Mouse (Mus musculus): ENCODE results near the gene Vdr.
A peak's percentile ranks its signal among the peaks of the same experiment; 100 is the strongest.

The Vdr gene

DNA sequence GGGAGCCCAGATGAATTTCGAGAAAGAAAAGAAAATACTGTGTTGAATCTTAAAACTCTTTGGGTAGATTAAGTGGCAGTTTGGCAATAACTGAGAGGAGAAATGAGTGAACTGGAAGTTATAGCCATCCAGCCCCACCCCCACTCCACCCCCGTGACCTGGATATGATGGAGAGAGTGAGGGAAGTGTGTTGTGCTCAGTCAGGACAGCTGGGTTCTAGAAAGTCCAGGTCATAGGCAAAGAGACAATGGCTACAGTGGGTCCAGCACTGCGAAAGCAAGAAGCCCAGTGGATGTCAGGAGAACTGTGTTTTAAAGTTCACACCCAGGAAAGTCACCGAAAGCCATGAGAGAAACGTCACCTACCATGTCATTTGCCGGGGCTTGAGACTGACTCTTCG, 8.8 kb upstream of the Vdr start:
- DNase-seq = no peak

GRCm38 (mm10) chr15:97917994-97918393, 7.6 kb upstream of the Vdr start:
- no peak for DNase-seq

DNA sequence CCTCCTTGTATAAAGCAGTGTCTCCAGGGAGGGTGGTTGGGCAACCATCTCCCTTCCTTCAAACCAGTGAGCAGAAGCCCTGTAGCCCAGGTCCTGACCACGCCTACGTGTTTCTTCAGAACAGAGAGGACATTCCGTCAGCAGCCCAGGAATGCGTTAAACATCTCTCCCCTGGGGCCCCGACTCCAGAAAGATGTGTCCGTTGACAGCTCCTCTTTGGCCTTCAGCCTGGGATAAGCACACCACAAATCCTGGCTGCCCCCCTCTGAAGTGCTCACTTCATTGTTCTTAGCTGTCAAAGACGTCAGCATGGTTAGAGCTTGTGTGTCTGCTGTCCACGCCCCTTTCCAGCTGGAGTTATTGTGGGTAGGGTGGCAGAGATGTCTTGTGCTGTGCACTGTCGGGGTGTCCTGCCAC, 3.9 kb upstream of the Vdr start:
- peak; percentile 57 to 71 for DNase-seq

- peak; percentile 72 to 77 for DNase-seq
These were observed 2.4 kb downstream of the Vdr start for GRCm38 (mm10) chr15:97907801-97908751.

DNA sequence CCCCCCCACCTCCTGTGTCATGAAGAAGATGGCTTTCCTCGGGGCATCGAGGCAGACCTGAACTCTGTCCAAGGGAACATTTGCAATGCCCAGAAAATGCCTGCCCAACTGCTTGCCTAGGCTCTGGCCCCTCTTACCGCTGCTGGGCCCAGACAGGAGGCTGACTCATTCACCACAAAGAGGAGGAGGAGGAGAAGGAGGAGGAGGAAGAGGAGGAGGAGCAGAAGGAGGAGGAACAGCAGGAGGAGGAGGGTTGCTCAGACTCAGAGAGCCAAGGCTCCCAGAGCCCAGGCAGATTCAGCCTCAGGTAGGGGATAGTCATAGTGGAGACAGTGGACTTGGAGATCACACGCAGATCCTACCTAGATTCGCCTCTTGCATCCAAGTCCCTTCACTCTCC, 3.2 kb downstream of the Vdr start:
- DNase-seq = peak; percentile 68 to 69

GRCm38 (mm10) chr15:97905281-97905680, 5.1 kb downstream of the Vdr start:
- DNase-seq = peak; percentile 75 to 78

GRCm38 (mm10) chr15:97904339-97904991, 6.0 kb downstream of the Vdr start:
- DNase-seq = peak in 1 of 2 experiments; percentile 65

DNA sequence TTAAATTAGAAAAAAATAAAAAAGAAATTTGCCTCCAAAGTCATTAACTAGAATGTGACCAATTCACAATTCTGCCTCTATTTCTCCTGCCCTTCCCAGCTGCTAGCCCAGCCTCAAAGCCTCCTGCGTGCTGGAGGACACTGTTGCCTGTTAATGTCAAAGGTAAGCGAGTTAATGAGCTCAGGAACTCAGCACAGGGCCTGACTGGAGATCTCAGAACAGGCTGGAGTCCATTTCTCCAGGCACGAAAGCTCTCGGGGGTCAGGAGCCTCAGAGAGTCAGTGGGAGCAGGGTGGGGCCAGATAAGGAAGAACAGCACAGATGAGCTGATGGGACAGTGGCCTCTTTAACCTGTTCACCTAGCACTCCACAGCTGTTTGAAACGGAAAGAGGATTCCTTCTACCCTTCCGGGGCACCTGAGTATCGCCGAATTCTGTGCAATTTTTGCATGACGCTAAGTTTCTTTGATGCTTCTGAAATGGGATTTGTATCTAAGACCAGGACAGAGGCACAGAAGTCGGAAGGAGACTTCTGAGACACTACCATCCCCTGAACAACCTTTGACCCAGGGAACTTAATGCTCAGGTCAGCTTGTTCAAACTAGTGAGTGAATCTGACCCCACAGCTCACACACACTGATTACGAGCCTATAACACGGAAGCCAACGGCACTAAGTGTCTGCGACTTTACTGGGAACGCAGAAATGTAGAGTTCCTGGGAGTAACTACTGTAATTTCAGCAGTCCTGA, 7.0 kb downstream of the Vdr start:
- no peak for DNase-seq

DNA sequence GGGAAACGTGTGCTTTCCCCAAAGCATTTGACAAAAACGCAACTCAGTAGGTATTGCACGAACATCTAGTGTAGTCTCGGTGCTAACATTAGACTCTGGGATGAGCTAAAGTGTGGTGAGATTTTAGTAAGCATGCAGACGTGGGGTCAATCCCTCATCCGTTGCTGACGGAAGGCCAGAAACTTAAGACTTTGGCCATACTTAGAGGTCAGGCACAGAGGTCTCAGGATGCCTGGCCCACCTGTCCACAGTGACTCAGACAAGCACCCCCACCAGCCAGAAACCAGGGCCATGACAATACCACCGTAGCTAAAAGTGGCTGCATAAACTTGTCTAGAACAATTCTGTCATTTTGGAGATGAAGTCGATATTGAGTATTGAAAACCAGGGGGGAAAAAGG, 9.4 kb downstream of the Vdr start:
- DNase-seq = no peak

DNA sequence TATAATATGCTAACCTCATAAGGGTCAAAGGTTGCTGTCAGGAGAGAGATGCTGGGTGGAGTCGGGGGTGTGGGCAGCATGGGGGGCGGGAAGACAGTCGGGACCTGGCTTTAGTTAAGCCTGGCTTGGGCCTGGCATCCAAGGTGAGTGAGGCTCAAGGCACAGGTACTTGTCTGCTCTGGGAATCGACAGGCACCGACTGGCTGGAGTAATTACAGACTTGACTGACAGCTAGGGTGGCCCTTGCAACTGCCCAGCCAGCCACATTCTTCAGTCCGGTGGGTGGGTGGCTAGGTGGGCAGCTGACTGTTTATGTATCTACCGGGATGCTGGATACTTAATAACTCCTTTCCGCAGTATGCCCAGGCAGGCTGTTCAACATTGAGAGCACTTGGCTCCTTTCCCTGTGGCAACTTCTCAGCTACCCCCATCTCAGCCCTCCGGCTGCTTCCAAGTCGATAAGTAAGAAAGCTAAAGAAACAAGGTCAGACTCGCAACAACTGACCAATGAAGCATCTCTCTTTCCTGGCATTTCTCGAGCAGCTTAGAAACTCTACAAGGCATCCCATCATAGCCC, 10.0 kb downstream of the Vdr start:
- DNase-seq = peak; percentile 71 to 75

GRCm38 (mm10) chr15:97899714-97900113, 10.7 kb downstream of the Vdr start:
- peak; percentile 90 to 92 for DNase-seq

GRCm38 (mm10) chr15:97898791-97899190, 11.6 kb downstream of the Vdr start:
- DNase-seq = no peak

DNA sequence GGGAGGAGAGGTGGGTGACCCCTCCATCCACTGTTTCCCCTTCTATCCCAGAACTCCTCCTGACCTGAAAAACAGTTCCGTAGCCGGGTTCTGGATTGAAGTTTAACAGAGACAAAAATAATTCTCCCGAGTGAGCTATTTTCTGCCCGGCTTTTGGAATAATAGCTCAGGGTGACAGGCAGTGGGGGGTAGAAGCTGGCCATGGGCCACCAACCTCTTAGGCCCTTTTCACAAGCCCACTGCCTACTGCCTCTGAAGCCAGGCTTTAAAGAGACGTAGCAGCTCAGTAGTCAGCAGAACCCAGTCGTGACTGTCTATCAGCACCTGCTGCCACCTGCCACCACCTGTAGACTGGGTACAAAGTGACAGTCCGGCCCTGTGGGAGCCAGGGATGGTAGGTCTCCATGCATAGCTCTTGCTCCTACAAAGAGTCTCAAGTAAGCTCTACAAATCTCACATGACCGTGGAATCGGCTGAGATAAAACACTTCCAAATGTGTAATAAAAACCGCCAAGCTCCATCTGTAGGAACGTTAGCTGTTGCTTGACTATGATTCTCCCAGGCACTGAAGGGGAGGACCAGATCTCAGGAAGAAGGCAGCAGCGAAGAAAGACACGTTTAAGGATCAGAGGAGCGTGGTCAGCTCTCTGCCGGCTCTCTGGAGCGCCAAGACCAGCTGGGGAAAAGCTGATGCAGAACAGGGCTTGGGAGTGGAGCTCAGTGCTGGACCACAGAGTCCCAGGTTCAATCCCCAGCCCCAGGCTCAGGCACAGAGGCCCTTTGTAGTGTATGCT, 13.4 kb downstream of the Vdr start:
- DNase-seq = peak; percentile 89 to 91

- no peak for DNase-seq
These were observed 14.1 kb downstream of the Vdr start for GRCm38 (mm10) chr15:97896347-97896746.

DNA sequence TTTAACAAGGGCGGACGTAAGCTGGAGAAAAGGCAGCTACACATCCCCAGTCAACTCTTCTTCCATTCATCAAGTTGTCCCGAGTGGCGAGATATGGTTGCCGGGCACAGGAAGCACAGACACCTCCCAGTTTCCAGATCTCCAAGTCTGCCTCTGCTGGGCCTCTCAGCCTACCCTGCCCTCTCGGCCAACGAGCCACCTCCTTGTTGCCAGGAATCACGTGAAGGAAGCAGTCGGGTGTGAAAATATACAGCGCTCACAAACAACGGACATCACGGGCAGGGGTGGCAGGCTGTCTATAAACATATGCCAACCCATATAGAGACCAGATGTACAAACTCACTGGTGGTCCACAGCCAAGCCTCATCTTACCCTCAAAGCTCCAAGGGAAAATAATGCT, 14.6 kb downstream of the Vdr start:
- DNase-seq = peak; percentile 71 to 75

DNA sequence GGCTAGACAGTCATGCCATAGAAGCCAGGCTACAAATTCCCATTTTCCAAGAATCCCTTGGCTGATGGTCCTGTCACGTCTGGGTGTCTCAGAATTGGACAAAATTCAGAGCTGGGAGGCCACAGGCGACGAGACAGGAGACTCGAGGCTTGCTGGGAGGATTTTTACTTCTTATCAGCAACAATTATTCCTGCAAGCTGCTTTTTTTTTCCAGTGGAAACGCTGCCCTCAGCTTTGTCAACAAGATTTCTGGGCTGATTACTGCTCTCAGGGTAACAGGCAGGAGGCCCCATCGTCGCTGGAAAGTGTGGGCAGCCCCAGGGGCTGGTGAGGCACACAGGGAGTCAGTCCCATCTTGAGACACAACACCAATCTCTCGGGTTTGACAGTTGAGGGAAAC, 17.9 kb downstream of the Vdr start:
- no peak for DNase-seq

- no peak for DNase-seq
These were observed 20.0 kb downstream of the Vdr start for GRCm38 (mm10) chr15:97890450-97890849.

- peak; percentile 64 to 66 for DNase-seq
These were observed 20.4 kb downstream of the Vdr start for GRCm38 (mm10) chr15:97890017-97890416.

- no peak for DNase-seq
These were observed 22.9 kb downstream of the Vdr start for GRCm38 (mm10) chr15:97887541-97888016.

GRCm38 (mm10) chr15:97881423-97881822, 29.0 kb downstream of the Vdr start:
- peak; percentile 81 for DNase-seq

GRCm38 (mm10) chr15:97880441-97880840, 30.0 kb downstream of the Vdr start:
- DNase-seq = peak; percentile 86 to 88
